Mouse (Mus musculus) cerebellum, adult 2 months (tissue): ENCODE measurements around the gene Hoxb8.

Experiments used
- CTCF ChIP-seq: fragments of 200-500 bp; IDR thresholded peaks from 2 replicates; pipeline ENCODE4 v1.5.1; 2011; ENCODE audit warnings: low read depth, mild to moderate bottlenecking, control low read depth, low read length, moderate library complexity, borderline replicate concordance; ENCODE audit not compliant: insufficient read depth
- POLR2A ChIP-seq: fragments of 200-500 bp; IDR thresholded peaks from 2 replicates; pipeline ENCODE4 v1.6.1; 2011; ENCODE audit warnings: low read length, control low read depth, borderline replicate concordance; ENCODE audit not compliant: insufficient read depth

- no peak for TF ChIP-seq CTCF
- TF ChIP-seq POLR2A = no peak
These were observed 32.2 kb downstream of the Hoxb8 start for GRCm38 (mm10) chr11:96313806-96314428.
